Mouse (Mus musculus) MEL (cell line): ENCODE results near the gene Adamts18.

ENCODE experiments used
- CHD2 ChIP-seq: IDR thresholded peaks from 2 replicates; pipeline ENCODE4 v1.6.1; 2011; ENCODE audit warnings: low read length, improper control_type of control experiment
- CTCF ChIP-seq, 3 experiments: IDR thresholded peaks in 2 of 3; conservative IDR thresholded peaks in 1 of 3; 2 replicates each; pipeline ENCODE4 v1.5.1; 2011 to 2012; ENCODE audit warnings: low read length in 3 of 3, low read depth in 2 of 3, mild to moderate bottlenecking in 2 of 3, improper control_type of control experiment in 1 of 3, inconsistent platforms in 1 of 3, mixed read lengths in 1 of 3, moderate library complexity in 1 of 3; ENCODE audit not compliant: control insufficient read depth in 1 of 3, insufficient read depth in 1 of 3, poor library complexity in 1 of 3, severe bottlenecking in 1 of 3
- EP300 ChIP-seq, 2 experiments: IDR thresholded peaks; 2 replicates each; pipeline ENCODE4 v1.6.1; 2011; ENCODE audit warnings: improper control_type of control experiment in 2 of 2, low read length in 2 of 2, low read depth in 1 of 2, mild to moderate bottlenecking in 1 of 2
- GATA1 ChIP-seq: IDR thresholded peaks from 2 replicates; pipeline ENCODE4 v1.6.1; 2011; ENCODE audit warnings: low read depth, low read length, improper control_type of control experiment
- HCFC1 ChIP-seq: IDR thresholded peaks from 2 replicates; pipeline ENCODE4 v1.6.1; 2012; ENCODE audit warnings: low read depth, mild to moderate bottlenecking, inconsistent platforms, low read length, improper control_type of control experiment, moderate library complexity
- MAFK ChIP-seq: IDR thresholded peaks from 2 replicates; pipeline ENCODE4 v1.6.1; 2011; ENCODE audit warnings: low read depth, mild to moderate bottlenecking, low read length, improper control_type of control experiment, borderline replicate concordance
- MAX ChIP-seq: IDR thresholded peaks from 2 replicates; pipeline ENCODE4 v1.6.1; 2011; ENCODE audit warnings: low read length, improper control_type of control experiment
- MAZ ChIP-seq: IDR thresholded peaks from 2 replicates; pipeline ENCODE4 v1.6.1; 2012; ENCODE audit warnings: low read depth, mild to moderate bottlenecking, inconsistent platforms, low read length, improper control_type of control experiment
- POLR2A ChIP-seq, 2 experiments: IDR thresholded peaks; 2 replicates each; pipeline ENCODE4 v1.6.1; 2011 to 2012; ENCODE audit warnings: low read length in 2 of 2, mild to moderate bottlenecking in 2 of 2, control low read depth in 1 of 2, improper control_type of control experiment in 1 of 2, low read depth in 1 of 2, moderate library complexity in 1 of 2; ENCODE audit not compliant: control insufficient read depth in 1 of 2, insufficient read depth in 1 of 2, poor library complexity in 1 of 2
- TAL1 ChIP-seq: IDR thresholded peaks from 2 replicates; pipeline ENCODE4 v1.6.1; 2012; ENCODE audit warnings: mild to moderate bottlenecking, inconsistent platforms, low read length, moderate library complexity, mixed read lengths
- USF1 ChIP-seq: IDR thresholded peaks from 2 replicates; pipeline ENCODE4 v1.6.1; 2014; ENCODE audit warnings: low read depth, mild to moderate bottlenecking, inconsistent platforms, low read length, improper control_type of control experiment, moderate library complexity
- USF2 ChIP-seq, 2 experiments: IDR thresholded peaks; 2 replicates each; pipeline ENCODE4 v1.6.1; 2011 to 2012; ENCODE audit warnings: improper control_type of control experiment in 2 of 2, low read length in 2 of 2, borderline replicate concordance in 1 of 2, inconsistent platforms in 1 of 2, low read depth in 1 of 2, mild to moderate bottlenecking in 1 of 2; ENCODE audit not compliant: insufficient read depth in 1 of 2
- ZKSCAN1 ChIP-seq: IDR thresholded peaks from 2 replicates; pipeline ENCODE4 v1.6.1; 2012; ENCODE audit warnings: low read depth, mild to moderate bottlenecking, inconsistent platforms, low read length, improper control_type of control experiment, moderate library complexity

DNA sequence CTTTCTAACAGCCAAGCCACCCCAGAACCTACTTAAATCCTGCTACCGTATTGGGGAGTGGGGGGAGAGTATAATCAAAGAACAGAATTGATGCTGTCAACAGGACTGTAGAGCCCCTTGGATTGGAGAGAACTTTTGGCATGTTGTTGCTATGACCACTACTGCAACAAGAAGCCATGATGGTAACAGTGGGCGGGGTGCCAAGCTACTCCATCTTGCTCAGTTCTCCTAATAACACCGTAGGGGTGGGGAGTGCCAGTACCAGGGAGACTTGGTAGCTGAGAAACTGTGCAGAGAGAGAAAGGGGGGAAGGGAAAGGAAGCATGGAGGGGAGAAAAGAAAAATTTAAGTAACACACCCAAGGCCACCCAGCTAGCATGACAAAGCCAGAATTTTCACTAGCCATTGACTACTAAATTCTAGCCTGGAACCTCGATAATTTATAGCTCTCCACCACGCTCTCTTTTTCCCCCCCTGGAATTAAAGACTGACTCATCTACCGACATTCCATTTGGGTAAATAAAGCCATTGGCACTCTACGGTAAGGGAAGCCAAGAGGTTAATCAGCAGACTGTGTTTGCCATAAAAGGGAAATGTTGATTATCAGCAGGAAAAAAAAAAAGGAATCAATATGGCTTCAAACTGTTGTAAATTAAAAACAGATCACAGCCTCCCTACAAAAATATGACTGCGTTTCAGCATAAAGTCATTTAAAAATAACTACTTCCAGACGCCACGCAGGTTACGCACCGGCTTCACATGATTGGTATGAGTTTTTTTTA is 44.5 kb downstream of the Adamts18 start:
- TF ChIP-seq USF2 (IDR thresholded peaks at IDR 0.05; ENCODE audit: borderline replicate concordance in 1 of 2, insufficient read depth in 1 of 2, low read depth in 1 of 2, low read length in 2 of 2) (no peak), MAX (no peak), ZKSCAN1 (no peak), CHD2 (no peak), TAL1 (no peak), HCFC1 (no peak), POLR2A (IDR thresholded peaks at IDR 0.05; ENCODE audit: control insufficient read depth in 1 of 2, insufficient read depth in 1 of 2, low read depth in 1 of 2, low read length in 2 of 2, poor library complexity in 1 of 2) (no peak), EP300 (IDR thresholded peaks at IDR 0.05; ENCODE audit: low read depth in 1 of 2, low read length in 2 of 2) (no peak), USF1 (no peak), CTCF (IDR thresholded peaks at IDR 0.05 in 2 of 3, conservative IDR thresholded peaks at IDR 0.05 in 1 of 3; ENCODE audit: control insufficient read depth in 1 of 3, insufficient read depth in 1 of 3, low read depth in 2 of 3, low read length in 3 of 3, poor library complexity in 1 of 3, severe bottlenecking in 1 of 3) (no peak), MAFK (no peak), GATA1 (no peak), MAZ (no peak)
